Mouse (Mus musculus): ENCODE measurements around the gene Enho.
"Not testable (repeated sequence)": the region's sequence is repeated elsewhere in the genome, so short reads cannot be mapped to it uniquely, and the experiment has no call there.

The Enho gene

DNA sequence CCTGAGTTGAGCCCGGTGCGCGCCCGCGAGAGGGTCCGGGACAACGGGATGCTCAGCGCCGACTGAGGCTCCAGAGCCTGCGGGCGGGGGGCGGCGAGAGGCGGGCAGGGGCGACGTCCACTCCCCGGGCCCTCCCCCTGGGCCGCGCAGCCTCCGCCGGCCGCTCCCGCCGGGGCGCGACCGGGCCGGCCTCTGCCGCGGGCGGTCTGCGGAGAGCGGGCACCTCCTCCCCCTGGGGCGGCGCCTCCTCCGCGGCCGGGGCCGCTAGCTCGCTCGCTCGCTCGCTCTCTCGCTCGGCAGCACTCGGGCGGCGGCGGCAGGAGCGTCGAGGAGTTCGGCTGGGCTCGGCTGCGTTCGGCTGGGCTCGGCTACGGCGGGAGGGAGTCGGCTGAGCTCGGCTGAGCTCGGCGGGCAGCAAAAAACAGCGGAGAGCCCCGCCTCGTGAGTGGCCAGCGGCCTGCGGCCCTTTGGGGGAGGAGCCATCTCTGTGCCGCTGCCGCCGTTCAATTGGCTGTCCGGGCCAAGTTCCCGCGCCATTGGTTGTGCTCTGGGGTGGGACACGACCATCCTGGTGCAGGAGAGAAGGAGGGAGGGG, at the start of gene Enho:
Gene Enho, minus strand, starts transcription at position 412 of the 595 bp plus-strand sequence.
- in situ Hi-C loops (cut with MboI, MseI): no loop called here

DNA sequence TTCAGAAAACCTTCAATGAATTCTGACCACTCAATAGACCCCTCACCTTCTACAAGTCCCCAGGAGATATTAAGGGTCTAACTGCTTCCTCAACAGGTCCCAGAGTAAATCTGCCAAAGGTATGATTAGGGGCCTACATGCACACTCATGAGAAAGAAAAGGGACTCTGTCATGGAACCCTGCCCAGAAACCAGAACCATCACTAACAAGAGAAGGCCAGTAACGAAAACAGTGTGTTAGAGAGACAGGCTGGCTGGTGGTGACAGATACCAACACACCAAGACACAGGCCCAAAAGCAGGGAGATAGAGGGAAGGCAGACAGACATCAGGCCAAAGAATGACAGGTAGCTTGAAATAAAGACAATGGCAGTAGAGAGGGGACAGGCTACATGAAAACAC, 48.4 kb upstream of the Enho start:
- in situ Hi-C loops (cut with MboI, MseI): not testable (repeated sequence)

DNA sequence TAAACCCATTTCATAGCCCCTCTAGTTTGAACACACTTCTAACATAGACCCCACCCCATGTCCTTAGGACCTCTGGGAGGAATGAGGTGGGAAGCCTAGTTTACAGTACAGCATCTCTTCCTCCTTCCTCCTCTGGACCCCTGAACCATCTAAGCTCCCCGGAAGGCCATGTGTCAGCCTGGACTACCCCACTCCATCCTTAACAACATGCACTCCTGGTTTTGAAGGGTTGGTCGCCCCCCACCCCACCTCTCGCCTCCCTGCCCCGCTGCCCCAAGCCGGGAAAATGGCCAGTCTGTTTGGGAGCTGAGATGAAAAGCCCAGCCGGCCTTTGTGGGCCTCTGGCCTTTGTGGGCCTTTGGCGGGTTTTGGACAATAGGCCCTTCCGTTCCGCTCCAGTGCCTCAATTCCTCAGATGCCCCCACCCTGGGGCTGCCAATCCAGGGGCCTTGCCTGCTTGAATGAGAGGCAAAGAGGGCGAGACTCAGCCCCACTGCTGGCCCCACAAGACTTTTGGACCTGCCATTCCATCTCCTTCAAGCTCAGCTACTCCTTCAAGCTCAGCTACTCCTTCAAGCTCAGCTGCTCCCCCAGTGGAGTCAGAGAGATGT, 45.9 kb upstream of the Enho start:
- in situ Hi-C loops (cut with MboI, MseI): not testable (repeated sequence)

- in situ Hi-C loops (cut with MboI, MseI): not testable (repeated sequence)
These were observed 44.9 kb upstream of the Enho start for GRCm38 (mm10) chr4:41684931-41685453.

DNA sequence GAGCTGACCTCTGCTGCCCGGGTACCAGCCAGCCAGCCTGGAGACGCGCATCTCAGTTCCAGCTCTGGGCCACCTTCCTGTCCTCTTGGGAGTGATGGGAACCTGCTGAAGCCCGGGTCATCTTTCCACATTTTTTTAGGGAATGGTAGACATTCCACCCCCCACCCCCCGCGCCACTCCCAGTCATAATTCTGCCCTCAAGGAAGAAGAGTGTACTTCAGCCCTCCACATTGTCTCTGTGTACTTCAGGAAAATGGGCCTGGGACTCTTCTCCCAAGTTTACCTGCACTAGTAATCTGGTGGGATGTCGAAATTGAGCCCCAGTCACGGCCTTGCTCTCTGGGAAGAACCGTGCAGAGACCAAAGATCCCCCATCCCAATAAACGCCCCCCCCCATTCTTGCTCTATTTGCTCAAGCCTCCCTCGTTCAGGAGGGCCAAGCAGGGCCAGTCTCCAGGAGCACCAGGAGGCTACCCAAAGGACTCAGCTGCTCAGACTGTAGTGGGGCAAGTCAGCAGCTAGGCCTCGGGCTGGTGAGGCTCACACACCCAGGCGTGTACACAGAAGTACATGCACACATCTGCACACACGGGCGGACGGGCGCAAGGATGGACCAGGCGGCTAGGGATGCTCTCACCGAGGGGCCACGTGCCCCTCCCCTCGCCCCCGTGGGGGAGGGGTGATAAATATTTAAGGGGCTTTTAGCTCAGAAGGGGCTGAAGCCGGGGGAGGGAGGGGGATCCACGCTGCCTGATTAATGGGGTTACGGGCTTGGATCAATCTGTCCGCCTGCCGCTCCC, 44.2 kb upstream of the Enho start:
- in situ Hi-C loops (cut with MboI, MseI): not testable (repeated sequence)

GRCm38 (mm10) chr4:41683303-41683702, 43.2 kb upstream of the Enho start:
- in situ Hi-C loops (cut with MboI, MseI): not testable (repeated sequence)

- in situ Hi-C loops (cut with MboI, MseI): no loop called here
These were observed 42.7 kb upstream of the Enho start for GRCm38 (mm10) chr4:41682789-41683188.

- in situ Hi-C loops (cut with MboI, MseI): no loop called here
These were observed 41.8 kb upstream of the Enho start for GRCm38 (mm10) chr4:41681947-41682346.

GRCm38 (mm10) chr4:41681176-41681575, 41.1 kb upstream of the Enho start:
- in situ Hi-C loops (cut with MboI, MseI): no loop called here

DNA sequence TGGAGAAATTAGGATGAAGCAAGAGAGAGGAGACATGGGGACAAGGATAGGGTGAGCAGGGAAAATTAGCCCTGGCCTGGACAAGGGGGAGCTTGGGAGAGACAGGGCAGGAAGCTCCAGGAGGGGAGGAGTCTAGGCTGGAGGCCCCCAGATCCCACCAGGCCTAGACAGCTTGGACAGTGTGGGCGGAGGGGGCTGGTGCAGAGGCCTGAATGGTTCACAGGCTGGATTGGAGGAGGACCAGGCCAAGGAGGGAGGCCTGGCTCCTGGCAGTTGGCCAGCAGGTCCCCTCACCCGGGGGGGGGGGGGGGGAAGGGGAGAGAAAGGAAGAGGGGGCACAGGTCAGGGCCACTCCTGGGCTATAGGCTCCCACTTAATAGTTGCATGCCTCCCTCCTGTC, 39.2 kb upstream of the Enho start:
- in situ Hi-C loops (cut with MboI, MseI): loop anchor here (10.0 kb wide), 2 partner anchors 496 to 996 kb away; no protein-coding TSS in a partner anchor

DNA sequence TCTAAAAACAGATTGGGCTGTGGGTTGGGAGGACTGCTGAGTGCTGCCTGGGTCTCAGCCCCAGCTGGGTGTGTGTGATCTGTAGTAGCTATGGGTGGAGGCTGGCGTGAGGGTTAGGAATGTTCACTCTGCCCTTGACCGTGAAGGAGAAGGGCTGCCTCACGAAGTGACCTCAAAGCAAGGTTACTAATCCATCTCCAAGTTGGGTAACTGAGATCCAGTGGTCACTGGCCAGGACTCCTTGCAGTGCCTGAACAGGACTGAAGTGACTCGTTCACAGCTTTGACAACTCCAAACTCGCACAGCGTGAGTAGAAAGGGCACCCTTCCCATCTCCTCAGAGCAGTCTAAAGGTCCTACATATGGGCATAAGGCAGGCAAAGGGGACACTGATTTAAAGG, 38.7 kb upstream of the Enho start:
- in situ Hi-C loops (cut with MboI, MseI): loop anchor here (10.0 kb wide), 2 partner anchors 496 to 996 kb away; no protein-coding TSS in a partner anchor

DNA sequence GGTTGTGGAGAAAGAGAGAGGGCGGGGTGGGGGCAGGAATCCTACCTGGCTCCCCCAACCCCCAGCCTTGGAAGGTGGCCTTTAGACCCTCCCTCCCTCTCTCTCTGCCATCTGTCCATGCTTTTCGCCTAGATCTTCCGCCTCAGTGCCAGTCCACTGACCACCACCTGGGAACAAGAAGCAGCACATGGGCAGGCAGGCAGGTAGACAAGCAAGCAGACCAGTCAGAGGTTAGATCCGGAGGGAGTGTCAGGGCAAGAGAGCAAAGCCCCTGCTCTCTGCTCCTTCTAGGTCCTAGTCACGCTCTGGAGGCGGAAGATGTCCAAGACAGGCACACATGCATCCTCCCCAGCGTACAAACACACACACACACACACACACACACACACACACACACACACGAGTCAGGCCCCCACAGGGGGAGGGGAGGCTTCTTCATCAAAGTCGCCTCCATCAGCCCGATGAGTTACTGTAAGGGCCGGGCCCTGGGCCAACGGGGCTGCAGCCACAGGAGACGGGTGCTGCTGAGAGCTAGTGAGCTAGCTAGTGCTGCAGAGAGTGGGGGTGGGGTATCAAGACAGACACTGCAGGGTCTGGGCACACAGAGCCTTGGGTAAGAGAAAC, 37.0 kb upstream of the Enho start:
- in situ Hi-C loops (cut with MboI, MseI): loop anchor here (10.0 kb wide), 2 partner anchors 498 to 998 kb away; no protein-coding TSS in a partner anchor

DNA sequence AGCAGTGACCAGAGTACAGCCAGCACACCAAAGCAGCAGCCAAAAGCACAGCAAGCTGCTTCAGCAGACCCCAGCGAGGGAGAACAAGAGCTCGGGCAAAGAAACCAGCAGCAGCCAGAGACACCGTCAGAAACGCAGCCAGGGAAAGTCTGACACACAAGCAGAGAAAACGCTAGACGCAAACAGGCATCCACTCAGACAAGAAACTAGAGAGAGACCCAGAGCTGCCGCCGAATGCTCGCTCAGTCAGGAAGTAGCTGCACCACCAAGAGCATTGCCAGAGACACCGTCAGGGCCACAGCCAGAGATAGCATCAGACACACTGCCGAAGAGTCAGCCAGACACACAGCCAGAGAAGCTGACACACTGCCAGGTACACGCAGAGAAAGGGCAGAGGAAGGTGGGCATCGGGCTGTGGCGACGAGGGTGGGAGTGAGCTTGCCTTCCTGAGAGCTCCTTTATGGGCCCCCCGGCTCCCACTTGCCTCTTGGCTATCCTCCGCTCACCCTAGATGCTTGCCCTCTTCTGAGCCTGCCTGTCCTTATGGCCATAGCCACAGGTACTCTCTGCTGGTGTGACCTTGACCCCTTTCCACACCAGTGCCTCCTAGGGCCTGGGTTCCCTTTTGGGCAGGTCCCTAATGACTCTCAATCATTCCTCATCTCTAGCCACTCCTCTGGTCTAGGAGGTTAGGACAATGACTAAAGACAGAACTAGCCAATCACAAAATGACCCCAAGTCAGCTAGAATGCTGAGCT, 36.3 kb upstream of the Enho start:
- in situ Hi-C loops (cut with MboI, MseI): loop anchor here (10.0 kb wide), 2 partner anchors 498 to 998 kb away; no protein-coding TSS in a partner anchor

DNA sequence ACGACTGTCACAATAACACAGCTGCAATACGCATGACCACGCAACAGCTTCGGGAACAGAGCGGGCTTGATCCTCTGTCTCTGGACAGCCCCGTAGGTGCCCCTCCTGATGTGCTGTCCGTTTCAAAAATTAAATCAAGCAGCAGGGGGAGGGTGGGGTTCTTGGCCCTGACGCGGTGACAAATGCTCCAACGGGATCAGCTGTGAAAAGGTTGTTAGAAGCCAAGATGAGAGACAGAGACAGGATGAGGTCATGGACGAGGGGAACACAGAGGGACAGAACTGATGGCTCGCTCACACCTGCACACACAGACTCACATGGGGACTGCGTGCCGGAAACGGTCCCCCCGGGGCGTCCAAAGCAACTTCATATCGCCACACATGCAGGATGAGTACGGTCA, 33.1 kb upstream of the Enho start:
- in situ Hi-C loops (cut with MboI, MseI): loop anchor here (10.0 kb wide), 2 partner anchors 502 to 1002 kb away; no protein-coding TSS in a partner anchor

- in situ Hi-C loops (cut with MboI, MseI): loop anchor here (10.0 kb wide), 2 partner anchors 502 to 1002 kb away; no protein-coding TSS in a partner anchor
These were observed 32.4 kb upstream of the Enho start for GRCm38 (mm10) chr4:41672522-41672963.

GRCm38 (mm10) chr4:41671963-41672480, 31.9 kb upstream of the Enho start:
- in situ Hi-C loops (cut with MboI, MseI): loop anchor here (10.0 kb wide), 2 partner anchors 503 to 1003 kb away; no protein-coding TSS in a partner anchor

DNA sequence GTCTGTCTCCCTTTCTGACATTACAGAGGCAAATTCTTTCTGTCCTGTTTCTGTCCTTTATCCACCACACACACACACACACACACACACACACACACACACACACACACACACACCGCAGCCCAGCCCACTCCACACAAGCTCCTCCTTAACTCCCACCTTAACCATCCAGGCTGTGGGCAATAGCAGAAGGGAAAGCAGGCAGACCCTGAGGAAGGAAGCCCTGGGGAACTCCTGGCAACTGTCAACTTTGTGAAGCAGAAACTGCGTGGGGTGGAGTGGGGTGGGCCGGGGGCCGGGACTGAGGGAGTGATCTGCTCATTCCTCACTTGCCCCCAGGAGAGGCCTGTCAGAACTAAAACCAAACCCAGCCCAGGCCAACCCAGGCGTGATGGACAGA, 31.4 kb upstream of the Enho start:
- in situ Hi-C loops (cut with MboI, MseI): loop anchor here (10.0 kb wide), 2 partner anchors 503 to 1003 kb away; no protein-coding TSS in a partner anchor

GRCm38 (mm10) chr4:41670836-41671235, 30.7 kb upstream of the Enho start:
- in situ Hi-C loops (cut with MboI, MseI): loop anchor here (10.0 kb wide), 2 partner anchors 504 to 1004 kb away; no protein-coding TSS in a partner anchor

DNA sequence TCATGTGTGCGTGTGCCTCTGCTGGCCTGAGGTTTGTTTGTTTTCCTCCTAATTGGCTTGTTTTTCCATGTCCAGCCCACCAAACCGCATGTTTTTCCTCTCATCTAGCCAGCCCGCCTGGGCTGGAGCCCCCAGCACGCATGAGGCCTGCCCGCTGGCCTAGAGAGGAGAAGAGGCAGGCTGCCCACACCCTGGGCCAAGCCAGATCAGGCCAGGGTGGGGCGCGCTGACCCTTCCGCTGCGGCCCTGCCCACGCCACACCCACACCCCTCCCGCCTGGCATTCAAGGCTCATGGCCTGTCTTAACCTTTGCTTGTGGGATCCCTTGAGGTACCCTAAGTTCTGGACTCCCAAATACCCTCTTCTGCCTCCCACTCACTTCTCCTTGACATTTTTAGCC, 26.5 kb upstream of the Enho start:
- in situ Hi-C loops (cut with MboI, MseI): no loop called here

GRCm38 (mm10) chr4:41665009-41665675, 25.0 kb upstream of the Enho start:
- in situ Hi-C loops (cut with MboI, MseI): no loop called here

All from T-helper 17 cell (primary cell).